ENCODE assay signal across 23 mouse cellular contexts in the genomic region with DNA sequence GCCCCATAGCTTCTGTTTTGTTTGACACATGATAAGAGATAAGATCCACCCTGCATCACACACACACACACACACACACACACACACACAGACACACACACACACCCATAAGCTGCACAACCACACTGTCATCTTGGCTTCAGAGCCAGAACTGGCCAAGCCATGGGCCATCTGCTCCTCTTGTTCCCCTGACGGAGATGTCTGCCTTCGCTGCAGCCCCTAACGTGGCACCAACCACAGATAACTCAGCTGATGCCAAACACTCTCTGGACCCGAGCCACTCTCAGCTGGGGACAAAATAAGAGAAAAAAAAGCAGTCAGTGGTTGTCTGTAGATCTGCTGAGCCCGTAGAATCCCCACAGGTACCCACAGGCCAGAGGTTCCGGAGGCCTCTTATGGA.
"Had no signal": no experiment of that assay in that cellular context is flagged by ENCODE, and none has a peak within 500 bp of the region (broad histone marks: within the 10 kb centered on the region; RNA-seq: fewer than 3 reads in every experiment).

No protein-coding gene starts in this region.

- H3K4me3 ChIP-seq: kidney, embryonic 15.5 days; limb, embryonic 10.5 days; limb, embryonic 13.5 days; midbrain, embryonic 10.5 days; midbrain, embryonic 13.5 days; neural tube, embryonic 12.5 days; neural tube, embryonic 15.5 days; stomach, embryonic 15.5 days had no signal

- H3K9me3 ChIP-seq: kidney, embryonic 15.5 days; limb, embryonic 10.5 days; limb, embryonic 13.5 days; midbrain, embryonic 10.5 days; midbrain, embryonic 13.5 days; neural tube, embryonic 12.5 days; neural tube, embryonic 15.5 days; stomach, embryonic 15.5 days had no signal

- H3K27me3 ChIP-seq: kidney, embryonic 15.5 days; midbrain, embryonic 13.5 days; neural tube, embryonic 12.5 days; neural tube, embryonic 15.5 days; stomach, embryonic 15.5 days had no signal

- H3K9ac ChIP-seq: kidney, embryonic 15.5 days; limb, embryonic 13.5 days; liver, embryonic 14.5 days; liver, postnatal 0 days; lung, embryonic 14.5 days; midbrain, embryonic 13.5 days; neural tube, embryonic 12.5 days; neural tube, embryonic 15.5 days; stomach, embryonic 15.5 days had no signal

- DNase-seq: kidney, adult 8-10 months; kidney, postnatal 10 days; kidney, postnatal 36 days; layer of hippocampus, postnatal 36 days; liver; liver, postnatal 0 days; lung, embryonic 14.5 days; retina, postnatal 1 day; right cerebral cortex, postnatal 25 days; spleen, adult 18-20 months; thymus, adult 18-20 months; thymus, postnatal 36 days had no signal

- H3K27ac ChIP-seq: kidney, embryonic 15.5 days; limb, embryonic 10.5 days; limb, embryonic 13.5 days; liver, embryonic 14.5 days; macrophage; midbrain, embryonic 10.5 days; midbrain, embryonic 13.5 days; neural tube, embryonic 12.5 days; neural tube, embryonic 15.5 days; stomach, embryonic 15.5 days had no signal

- ATAC-seq: liver, postnatal 0 days; lung, postnatal 0 days had no signal

- H3K36me3 ChIP-seq: kidney, embryonic 15.5 days; limb, embryonic 10.5 days; limb, embryonic 13.5 days; neural tube, embryonic 15.5 days; stomach, embryonic 15.5 days had no signal

- H3K4me2 ChIP-seq: kidney, embryonic 15.5 days; limb, embryonic 13.5 days; lung, embryonic 14.5 days; midbrain, embryonic 13.5 days; neural tube, embryonic 12.5 days; neural tube, embryonic 15.5 days; stomach, embryonic 15.5 days had no signal

- H3K4me1 ChIP-seq: kidney, embryonic 15.5 days; midbrain, embryonic 13.5 days; neural tube, embryonic 12.5 days; neural tube, embryonic 15.5 days; stomach, embryonic 15.5 days had no signal
